Mouse (Mus musculus): ENCODE measurements around the gene Slc39a7. TPM values are rescaled to one million over a fixed set of nuclear protein-coding genes. Genes with fewer than 3 reads are reported as not detected.
"Not testable (repeated sequence)": the region's sequence is repeated elsewhere in the genome, so short reads cannot be mapped to it uniquely, and the experiment has no call there.

The Slc39a7 gene
- polyA plus RNA-seq, 1 experiment from 2014 or later: 179 TPM

GRCm38 (mm10) chr17:34022987-34023386 lies 8.5 kb downstream of the Slc39a7 start:
- H3K27me3 ChIP-seq: no peaks in the 10 kb centered on the region
- no peak overlapping the region for H3K9ac ChIP-seq
- WGBS: 98% methylated on average over 20 of the region's 20 CpGs
- H3K4me1 ChIP-seq: peaks cover 40% of the 10 kb centered on the region
- H3K36me3 ChIP-seq: peaks cover 34% of the 10 kb centered on the region
- H3K4me2 ChIP-seq (replicated peaks): no peak overlapping the region
- peaks cover 14% of the 10 kb centered on the region; the same call in 1 of the 2 replicates for H3K9me3 ChIP-seq (replicated peaks)
- H3K27ac ChIP-seq: no peak overlapping the region
- H3K4me3 ChIP-seq: no peak overlapping the region
- no peak for ATAC-seq (ENCODE audit: low FRiP score)

- Histone ChIP-seq H3K4me2 (replicated peaks) (no peak overlapping the region), H3K4me3 (no peak overlapping the region), H3K4me1 (peaks cover 37% of the 10 kb centered on the region), H3K9ac (no peak overlapping the region), H3K27ac (no peak overlapping the region), H3K9me3 (replicated peaks) (peaks cover 14% of the 10 kb centered on the region; the same call in 1 of the 2 replicates), H3K36me3 (peaks cover 34% of the 10 kb centered on the region), H3K27me3 (no peaks in the 10 kb centered on the region)
- WGBS: 92% methylated on average over 14 of the region's 14 CpGs
- no peak for ATAC-seq (ENCODE audit: low FRiP score)
These were observed 9.1 kb downstream of the Slc39a7 start for GRCm38 (mm10) chr17:34022414-34022783.

GRCm38 (mm10) chr17:34021539-34022413 lies 9.7 kb downstream of the Slc39a7 start:
- ATAC-seq (ENCODE audit: low FRiP score): no peak
- Histone ChIP-seq H3K27me3 (no peaks in the 10 kb centered on the region), H3K36me3 (peaks cover 34% of the 10 kb centered on the region), H3K4me3 (no peak overlapping the region), H3K4me2 (replicated peaks) (no peak overlapping the region), H3K27ac (no peak overlapping the region), H3K9ac (no peak overlapping the region), H3K4me1 (peaks cover 30% of the 10 kb centered on the region), H3K9me3 (replicated peaks) (peaks cover 14% of the 10 kb centered on the region; the same call in 1 of the 2 replicates)
- 95% methylated on average over 22 of the region's 23 CpGs for WGBS

DNA sequence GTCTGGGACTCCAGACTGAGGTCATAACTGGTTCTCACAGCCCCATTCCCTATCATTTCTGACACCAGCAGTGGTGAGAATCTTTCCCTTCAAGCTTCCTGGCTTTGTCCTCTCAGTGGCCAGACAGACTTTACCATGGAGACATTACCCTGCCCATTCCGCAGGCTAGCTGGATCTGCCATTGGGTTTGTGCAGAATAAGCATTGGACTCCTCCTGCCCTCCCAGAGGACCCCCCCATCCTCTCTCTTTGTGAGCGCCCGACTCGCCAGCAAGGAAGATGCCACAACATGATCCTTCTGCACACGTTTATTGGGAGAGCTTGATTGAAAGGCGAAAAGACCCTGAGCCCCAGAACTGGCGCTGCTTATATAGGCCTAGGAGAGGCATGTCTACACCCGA lies 18.0 kb downstream of the Slc39a7 start:
- Histone ChIP-seq H3K27me3 (no peaks in the 10 kb centered on the region), H3K4me2 (replicated peaks) (no peak overlapping the region), H3K27ac (no peak overlapping the region), H3K4me3 (no peak overlapping the region), H3K9me3 (replicated peaks) (no peaks in the 10 kb centered on the region), H3K36me3 (0 out of 2 replicates have a peak, but pooled peaks cover 6% of the 10 kb centered on the region), H3K4me1 (no peaks in the 10 kb centered on the region), H3K9ac (no peak overlapping the region)
- ATAC-seq (ENCODE audit: low FRiP score): no peak
- WGBS: 91% methylated on average over 8 of the region's 8 CpGs

DNA sequence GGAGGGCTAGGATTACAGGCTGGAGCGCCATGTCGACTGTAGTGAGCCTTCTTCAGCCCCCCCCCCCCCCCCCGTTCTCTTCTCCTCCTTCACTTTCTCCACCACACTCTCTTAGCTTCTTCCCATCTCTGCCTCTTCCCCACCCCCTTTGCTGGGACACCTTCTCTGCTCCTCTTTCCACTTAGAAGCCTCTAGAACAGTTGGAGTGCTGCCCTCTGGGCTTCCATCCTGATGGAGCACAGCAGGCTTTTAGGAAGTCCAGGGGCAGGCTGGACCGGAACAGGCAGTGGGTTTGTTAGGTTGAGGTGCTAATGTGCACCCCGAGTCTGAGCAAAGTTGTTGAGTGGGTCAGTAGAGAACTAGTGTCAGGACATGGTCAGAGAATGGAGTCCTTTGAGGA lies 21.3 kb downstream of the Slc39a7 start:
- ATAC-seq (ENCODE audit: low FRiP score): no peak
- H3K36me3 ChIP-seq: 0 out of 2 replicates have a peak, but pooled peaks cover 3% of the 10 kb centered on the region
- no peaks in the 10 kb centered on the region for H3K27me3 ChIP-seq
- H3K9me3 ChIP-seq (replicated peaks): no peaks in the 10 kb centered on the region; the same call in 1 of the 2 replicates
- no peak overlapping the region for H3K4me3 ChIP-seq
- no peak overlapping the region for H3K27ac ChIP-seq
- H3K9ac ChIP-seq: no peak overlapping the region
- 66% methylated on average over 5 of the region's 5 CpGs for WGBS
- no peaks in the 10 kb centered on the region for H3K4me1 ChIP-seq
- no peak overlapping the region for H3K4me2 ChIP-seq (replicated peaks)

GRCm38 (mm10) chr17:34006570-34006969 lies 24.9 kb downstream of the Slc39a7 start:
- Histone ChIP-seq H3K27me3 (peaks cover 9% of the 10 kb centered on the region), H3K27ac (no peak overlapping the region), H3K9ac (no peak overlapping the region), H3K4me1 (no peaks in the 10 kb centered on the region), H3K4me3 (no peak overlapping the region), H3K9me3 (replicated peaks) (no peaks in the 10 kb centered on the region; the same call in 1 of the 2 replicates), H3K4me2 (replicated peaks) (no peak overlapping the region), H3K36me3 (no peaks in the 10 kb centered on the region)
- 44% methylated on average over 2 of the region's 2 CpGs for WGBS
- ATAC-seq (ENCODE audit: low FRiP score): no peak

- WGBS: 4% methylated on average over 5 of the region's 5 CpGs
- no peaks in the 10 kb centered on the region for H3K36me3 ChIP-seq
- no peak for ATAC-seq (ENCODE audit: low FRiP score)
These were observed 28.1 kb downstream of the Slc39a7 start for GRCm38 (mm10) chr17:34003426-34003825.

GRCm38 (mm10) chr17:34000796-34001195 lies 30.7 kb downstream of the Slc39a7 start:
- H3K36me3 ChIP-seq; ATAC-seq (ENCODE audit: low FRiP score); H3K27ac ChIP-seq; H3K4me2 ChIP-seq (replicated peaks); H3K9me3 ChIP-seq (replicated peaks); H3K9ac ChIP-seq: not testable (repeated sequence)
- peak overlapping the region; percentile 53; the same call in 1 of the 2 replicates for H3K4me3 ChIP-seq
- WGBS: 42% methylated on average over 2 of the region's 2 CpGs
- peaks cover 14% of the 10 kb centered on the region for H3K4me1 ChIP-seq
- H3K27me3 ChIP-seq: peaks cover 49% of the 10 kb centered on the region

More at GRCm38 (mm10) chr17:34003426-34003825, 28.1 kb downstream of the Slc39a7 start:
- Histone ChIP-seq H3K9ac (no peak overlapping the region), H3K27me3 (peaks cover 38% of the 10 kb centered on the region), H3K27ac (no peak overlapping the region), H3K9me3 (replicated peaks) (no peaks in the 10 kb centered on the region; the same call in 1 of the 2 replicates), H3K4me1 (peaks cover 14% of the 10 kb centered on the region), H3K4me2 (replicated peaks) (no peak overlapping the region), H3K4me3 (no peak overlapping the region)

GRCm38 (mm10) chr17:34000150-34000537 lies 31.3 kb downstream of the Slc39a7 start, which contains the start of gene H2-K1:
Gene H2-K1 (minus strand): TSS chr17:34000347.
- no peaks in the 10 kb centered on the region for H3K9me3 ChIP-seq (replicated peaks)
- H3K4me2 ChIP-seq (replicated peaks): peak within 1 kb of the TSS; percentile 96
- under 1% methylated on average over 30 of the region's 30 CpGs for WGBS
- no peak within 1 kb of the TSS for H3K27ac ChIP-seq
- peak within 1 kb of the TSS; percentile 53 for H3K4me3 ChIP-seq
- no peaks in the 10 kb centered on the region for H3K36me3 ChIP-seq
- peaks cover 49% of the 10 kb centered on the region for H3K27me3 ChIP-seq
- ATAC-seq (ENCODE audit: low FRiP score): peak; percentile 81
- peak within 1 kb of the TSS; percentile 59 for H3K9ac ChIP-seq
- H3K4me1 ChIP-seq: peaks cover 14% of the 10 kb centered on the region

DNA sequence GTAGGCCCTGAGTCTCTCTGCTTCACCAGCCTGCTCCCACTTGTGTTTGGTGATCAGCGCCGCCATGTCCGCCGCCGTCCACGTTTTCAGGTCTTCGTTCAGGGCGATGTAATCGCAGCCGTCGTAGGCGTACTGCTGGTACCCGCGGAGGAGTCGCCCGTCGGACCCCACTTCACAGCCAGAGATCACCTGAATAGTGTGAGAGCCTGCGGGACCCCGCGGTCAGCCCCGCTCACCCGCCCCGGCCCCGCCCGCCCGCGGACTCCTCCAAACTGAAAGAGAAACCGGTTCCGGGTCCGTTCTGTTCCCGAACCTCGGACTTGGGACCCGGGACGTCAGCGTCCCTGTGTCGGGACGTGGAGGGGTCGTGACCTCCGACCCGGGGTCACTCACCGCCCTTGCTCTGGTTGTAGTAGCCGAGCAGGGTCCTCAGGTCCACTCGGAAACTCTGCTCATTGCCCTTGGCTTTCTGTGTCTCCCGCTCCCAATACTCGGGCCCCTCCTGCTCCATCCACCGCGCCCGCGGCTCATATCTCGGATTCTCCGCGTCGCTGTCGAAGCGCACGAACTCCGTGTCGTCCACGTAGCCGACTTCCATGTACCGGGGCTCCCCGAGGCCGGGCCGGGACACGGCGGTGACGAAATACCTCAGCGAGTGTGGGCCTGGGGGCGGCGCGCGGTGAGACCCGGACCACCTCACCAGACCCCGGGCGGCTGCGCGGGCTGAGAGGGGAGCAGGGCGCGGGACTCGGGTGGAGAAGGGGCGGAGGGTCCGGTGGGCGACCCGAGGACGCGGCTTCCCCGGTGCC lies 31.9 kb downstream of the Slc39a7 start:
- 4% methylated on average over 87 of the region's 87 CpGs for WGBS
- Histone ChIP-seq H3K27ac (no peak overlapping the region), H3K4me2 (replicated peaks) (peak overlapping the region; percentile 96), H3K36me3 (no peaks in the 10 kb centered on the region), H3K9me3 (replicated peaks) (no peaks in the 10 kb centered on the region), H3K4me3 (peak overlapping the region; percentile 53), H3K9ac (peak overlapping the region; percentile 59), H3K4me1 (peaks cover 14% of the 10 kb centered on the region), H3K27me3 (peaks cover 49% of the 10 kb centered on the region)
- peak; percentile 46 for ATAC-seq (ENCODE audit: low FRiP score)

- ATAC-seq (ENCODE audit: low FRiP score); H3K4me3 ChIP-seq; H3K36me3 ChIP-seq; H3K27ac ChIP-seq; H3K4me2 ChIP-seq (replicated peaks); H3K9ac ChIP-seq; H3K9me3 ChIP-seq (replicated peaks): not testable (repeated sequence)
- 59% methylated on average over 5 of the region's 5 CpGs for WGBS
- H3K4me1 ChIP-seq: peaks cover 14% of the 10 kb centered on the region
- H3K27me3 ChIP-seq: peaks cover 49% of the 10 kb centered on the region
These were observed 32.8 kb downstream of the Slc39a7 start for GRCm38 (mm10) chr17:33998697-33999096.

GRCm38 (mm10) chr17:33997025-33997424 lies 34.5 kb downstream of the Slc39a7 start:
- H3K27me3 ChIP-seq: peaks cover 44% of the 10 kb centered on the region
- WGBS: 86% methylated on average over 2 of the region's 2 CpGs
- H3K9me3 ChIP-seq (replicated peaks); H3K27ac ChIP-seq; ATAC-seq (ENCODE audit: low FRiP score); H3K4me3 ChIP-seq; H3K4me2 ChIP-seq (replicated peaks); H3K36me3 ChIP-seq; H3K9ac ChIP-seq: not testable (repeated sequence)
- H3K4me1 ChIP-seq: peaks cover 14% of the 10 kb centered on the region

All from hindbrain, embryonic 12.5 days (tissue).